Mouse (Mus musculus) thymus, adult 18-20 months (tissue): Measurements from ENCODE around the gene Psmb1.
"Not testable (repeated sequence)": the region's sequence is repeated elsewhere in the genome, so short reads cannot be mapped to it uniquely, and the experiment has no call there.

Source experiments
- DNase-seq, 2 experiments: peaks; one replicate each; pipeline ENCODE4 v3.0.0; 2022; ENCODE audit warnings: mixed read lengths in 2 of 2

Psmb1 gene

DNA sequence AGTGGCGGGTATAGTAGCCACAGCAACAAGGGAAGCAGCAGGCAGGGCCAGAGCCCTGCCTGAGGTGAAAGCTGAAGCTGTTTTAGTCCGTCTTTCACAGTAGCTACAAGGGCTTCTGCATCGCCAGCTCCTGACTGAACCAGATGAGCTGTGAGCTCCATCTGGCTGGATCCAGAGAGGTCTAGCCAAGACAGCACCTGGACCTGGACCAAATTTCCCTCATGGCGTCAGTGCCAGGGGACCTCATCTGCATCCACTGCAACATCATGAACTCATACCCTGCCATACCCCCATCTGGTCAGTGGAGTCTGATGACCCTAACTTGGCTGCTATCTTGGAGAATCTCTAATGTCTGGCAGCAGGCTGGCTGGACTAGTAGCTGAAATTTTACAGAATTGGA, 39.8 kb downstream of the Psmb1 start:
- DNase-seq, result no peak

DNA sequence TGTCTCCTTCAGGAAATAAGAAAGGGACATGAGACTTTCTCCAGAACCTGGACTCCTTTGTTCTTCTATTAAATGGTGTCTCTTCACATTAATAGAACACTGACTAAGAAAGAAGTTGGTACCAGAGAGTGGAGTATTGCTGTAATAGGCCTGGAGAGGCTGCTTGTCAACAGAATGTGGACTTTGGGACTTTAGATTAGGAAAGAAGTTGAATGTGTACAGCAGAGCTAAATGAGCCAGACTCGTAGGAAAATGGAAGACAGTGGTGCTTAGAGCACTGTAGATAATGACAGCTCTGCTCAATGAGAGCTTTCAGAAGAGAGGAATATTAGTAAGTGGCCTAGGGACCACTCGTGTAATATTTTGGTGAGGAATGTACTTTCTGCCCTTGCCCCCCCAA, 43.0 kb downstream of the Psmb1 start:
- DNase-seq, result no peak

DNA sequence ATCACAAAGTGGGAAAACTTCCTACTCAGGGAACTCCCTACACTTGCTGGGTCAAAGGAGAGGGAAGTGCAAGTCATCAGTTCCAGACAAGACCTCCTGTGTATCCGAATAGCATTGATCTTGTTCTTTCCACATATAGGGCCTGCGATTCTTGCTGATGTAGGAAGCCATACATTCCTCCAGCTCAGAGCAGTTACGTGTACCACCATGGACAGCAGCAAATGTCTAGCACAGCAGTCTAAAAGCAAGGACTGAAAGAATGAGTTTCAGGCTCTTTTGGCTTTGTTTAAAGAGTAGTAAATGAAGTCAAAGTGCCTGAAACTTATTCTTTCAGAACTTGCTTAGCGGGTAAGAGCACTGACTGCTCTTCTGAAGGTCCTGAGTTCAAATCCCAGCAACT, 44.3 kb downstream of the Psmb1 start:
- DNase-seq, result no peak

DNA sequence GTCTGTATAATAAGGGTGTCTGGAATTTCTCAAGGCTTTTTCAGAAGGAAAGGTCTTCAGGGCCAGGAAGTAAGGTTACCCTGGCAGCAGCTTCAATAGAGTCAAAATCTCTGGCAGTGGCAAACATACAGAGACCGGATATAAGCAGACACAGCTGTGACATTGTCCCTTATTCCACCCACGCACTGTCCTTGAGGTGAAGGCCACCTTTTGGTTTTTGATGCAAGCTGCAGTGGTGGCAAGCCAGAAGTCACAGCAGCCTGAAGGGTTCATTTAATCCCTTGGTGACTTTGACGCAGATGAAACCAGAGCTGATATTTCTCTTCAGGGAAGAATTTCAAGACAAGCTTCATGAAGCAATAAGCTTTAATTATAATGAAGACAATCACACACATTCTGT, 49.9 kb downstream of the Psmb1 start:
- no peak for DNase-seq

DNA sequence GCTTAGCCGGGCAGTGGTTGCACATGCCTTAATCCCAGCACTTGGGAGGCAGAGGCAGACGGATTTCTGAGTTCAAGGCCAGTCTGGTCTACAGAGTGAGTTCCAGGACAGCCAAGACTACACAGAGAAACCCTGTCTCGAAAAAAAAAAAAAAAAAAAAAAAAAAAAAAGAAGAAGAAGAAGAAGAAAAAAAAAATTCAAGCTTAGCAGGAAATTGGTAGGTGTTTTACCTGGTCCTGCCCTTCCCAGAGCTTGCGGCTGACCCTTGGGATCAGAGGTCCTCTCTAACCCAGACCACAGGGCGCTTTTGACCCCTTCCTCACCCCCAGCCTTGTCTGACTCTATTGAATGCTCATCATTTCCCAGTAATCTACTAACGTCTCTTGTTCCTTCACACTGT, 50.4 kb downstream of the Psmb1 start:
- not testable (repeated sequence) for DNase-seq

DNA sequence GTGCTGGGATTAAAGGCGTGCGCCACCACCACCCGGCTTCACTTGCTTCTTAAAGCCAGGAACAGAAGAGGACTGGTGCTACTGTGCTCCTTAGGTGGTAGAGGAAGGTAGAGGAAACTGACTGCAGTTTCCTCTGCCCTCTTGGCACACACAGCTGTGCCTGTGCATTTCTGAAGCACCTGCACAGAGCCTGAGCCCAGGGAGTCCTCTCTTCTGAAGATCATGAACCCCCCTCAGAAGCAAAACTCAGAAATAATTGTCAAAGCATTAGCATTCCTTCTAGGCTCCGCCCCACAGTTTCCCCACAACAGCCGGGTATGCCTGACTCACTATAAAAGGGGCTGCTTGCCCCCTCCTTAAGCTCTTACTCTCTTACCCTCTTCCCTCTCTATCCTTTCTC, 51.7 kb downstream of the Psmb1 start:
- DNase-seq, result peak; percentile 14 to 29

DNA sequence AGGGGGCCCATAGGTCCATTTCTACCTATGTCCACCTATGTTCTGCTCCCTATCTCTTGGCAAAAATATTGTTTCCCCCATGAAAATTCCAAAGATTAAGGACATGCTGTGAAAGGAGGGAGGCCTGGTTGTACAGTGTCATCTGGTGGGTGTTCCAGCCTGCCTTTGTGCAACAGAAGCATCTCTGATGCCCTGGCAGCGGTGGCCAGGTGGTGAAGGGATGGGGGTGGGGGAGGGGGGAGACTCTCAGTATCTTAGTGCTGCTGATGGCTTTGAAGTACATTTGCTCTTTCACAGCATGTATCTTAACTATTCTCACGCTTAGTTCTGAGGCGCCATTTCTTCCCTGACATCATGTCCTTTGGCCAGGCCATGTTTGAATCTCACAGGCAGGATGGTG, 54.1 kb downstream of the Psmb1 start:
- DNase-seq, result no peak

DNA sequence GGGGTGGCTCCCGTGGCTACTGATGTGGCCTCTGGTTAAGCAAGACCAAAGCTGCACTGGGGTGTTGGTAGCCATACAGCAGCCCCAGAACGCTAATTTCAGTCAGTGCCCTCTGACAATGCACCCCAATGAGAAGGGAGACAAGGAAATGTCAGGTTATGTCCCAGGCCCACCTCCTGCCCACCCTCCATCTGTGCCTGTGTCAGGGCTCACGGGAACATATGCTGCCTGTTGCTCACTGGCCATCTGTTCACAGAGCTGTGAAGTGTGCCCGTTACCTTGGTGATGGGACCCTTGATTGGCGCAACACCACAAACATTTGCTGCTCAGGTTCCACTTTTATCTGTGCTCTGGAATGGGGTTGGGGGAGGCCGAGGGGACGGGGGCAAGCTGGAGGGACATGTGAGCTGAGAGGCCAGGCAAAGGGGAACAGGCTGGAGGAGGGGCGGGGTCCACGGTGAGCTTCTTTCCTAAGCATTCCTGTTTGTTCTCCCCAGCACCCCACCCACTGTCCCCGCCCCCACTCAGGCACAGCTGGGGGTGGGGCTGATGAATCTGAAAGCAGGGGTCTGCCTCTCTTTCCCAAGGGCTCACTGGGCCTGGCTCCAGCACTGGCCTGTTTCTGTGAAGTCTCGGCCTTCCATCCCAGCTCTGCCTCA, 59.0 kb downstream of the Psmb1 start:
- DNase-seq, result no peak

DNA sequence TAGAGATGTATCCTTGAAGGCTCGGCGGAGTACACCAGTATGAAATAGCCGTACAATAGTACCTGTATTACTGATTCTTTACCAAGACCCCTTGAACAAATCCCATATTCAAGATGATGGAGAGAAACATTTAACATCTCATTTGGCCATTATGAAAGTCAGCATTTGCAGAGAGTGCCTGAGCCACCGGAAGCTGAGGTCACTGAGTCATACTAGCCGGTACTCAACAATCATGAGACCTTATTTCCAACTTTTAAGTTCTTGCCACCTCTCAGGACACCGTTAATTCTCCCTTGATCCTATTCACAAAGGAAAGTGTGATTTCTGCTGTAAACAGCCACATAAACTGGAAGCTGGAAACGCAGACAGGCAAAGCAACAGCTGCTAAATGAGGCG, 59.5 kb downstream of the Psmb1 start:
- DNase-seq, result no peak

DNA sequence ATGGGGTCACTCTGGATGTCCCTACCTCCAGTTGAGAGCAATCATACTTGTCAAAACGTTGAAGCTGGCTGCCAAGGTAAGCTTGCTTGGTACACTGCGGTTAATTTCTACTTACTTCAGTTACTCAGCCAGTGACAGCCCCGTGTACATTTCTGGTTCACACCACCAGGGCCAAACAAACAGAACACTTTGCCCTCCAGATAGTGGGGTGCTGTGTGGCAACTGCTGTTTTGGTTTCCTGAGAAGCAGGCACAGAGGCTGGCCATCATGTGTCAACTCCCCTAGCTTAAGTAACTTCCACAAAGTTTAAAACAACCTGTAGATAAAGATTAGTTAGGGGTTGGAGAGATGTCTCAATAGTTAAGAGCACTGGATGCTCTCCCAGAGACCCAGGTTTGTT, 64.8 kb downstream of the Psmb1 start:
- no peak for DNase-seq

DNA sequence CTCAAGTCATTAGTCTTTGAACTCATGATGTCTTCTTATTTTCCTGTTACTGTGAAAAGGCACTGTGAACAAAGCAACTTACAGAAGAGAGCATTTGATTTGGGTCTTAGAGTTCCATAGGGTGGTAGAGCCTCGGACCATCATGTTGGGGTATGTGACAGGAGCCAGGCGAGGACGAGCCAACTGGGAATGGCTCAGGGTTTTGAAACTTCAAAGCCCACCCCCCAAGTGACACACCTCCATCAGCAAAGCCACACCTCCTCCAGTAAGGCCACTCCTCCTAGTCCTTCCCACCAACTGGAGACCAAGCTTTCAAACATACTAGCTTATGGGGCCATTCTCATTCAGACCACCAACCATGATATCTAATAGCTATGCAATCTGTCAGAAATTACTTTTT, 67.5 kb downstream of the Psmb1 start:
- DNase-seq, result no peak

DNA sequence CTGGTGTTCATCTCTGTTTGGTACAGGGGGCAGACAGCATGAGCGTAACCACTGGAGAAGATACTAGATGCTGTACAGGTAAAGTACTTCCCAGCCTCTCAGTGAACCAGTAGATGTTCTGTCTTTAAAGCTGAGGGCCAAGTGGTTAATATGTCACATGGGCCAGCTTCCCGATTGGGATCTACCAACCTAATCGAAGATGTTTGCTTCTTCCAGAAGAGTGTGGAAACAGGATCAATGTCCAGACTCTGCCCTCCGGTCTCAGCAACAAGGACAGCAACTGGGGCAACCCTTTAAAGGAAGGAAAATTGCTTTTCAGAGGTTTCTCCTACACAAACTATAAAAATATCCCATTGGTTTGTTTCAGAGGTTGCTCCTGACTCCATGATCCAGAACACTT, 68.0 kb downstream of the Psmb1 start:
- no peak for DNase-seq

DNA sequence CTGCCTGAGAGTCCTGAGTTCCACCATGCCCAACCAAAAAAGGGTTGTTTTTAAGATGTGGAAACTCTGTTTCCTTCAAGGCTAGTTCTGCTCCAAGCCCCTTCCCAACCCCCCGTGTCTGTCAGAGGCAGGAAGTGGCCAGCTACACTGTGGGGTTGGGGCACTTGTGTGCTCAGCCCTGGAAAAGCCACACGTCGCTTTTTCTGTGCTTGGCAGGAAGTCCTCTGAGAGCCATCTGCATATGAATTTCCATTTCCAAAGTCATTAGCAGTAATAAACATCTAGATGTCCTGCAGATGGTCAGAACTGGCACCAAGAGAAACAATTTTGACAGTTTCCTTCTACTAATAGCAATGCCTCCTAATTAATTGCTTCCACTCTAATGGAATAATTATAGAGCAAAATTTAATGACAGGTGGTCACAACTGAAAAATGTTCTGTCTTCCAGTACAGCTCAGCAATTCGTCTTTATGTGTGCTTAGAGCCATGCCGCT, 68.5 kb downstream of the Psmb1 start:
- DNase-seq, result no peak

DNA sequence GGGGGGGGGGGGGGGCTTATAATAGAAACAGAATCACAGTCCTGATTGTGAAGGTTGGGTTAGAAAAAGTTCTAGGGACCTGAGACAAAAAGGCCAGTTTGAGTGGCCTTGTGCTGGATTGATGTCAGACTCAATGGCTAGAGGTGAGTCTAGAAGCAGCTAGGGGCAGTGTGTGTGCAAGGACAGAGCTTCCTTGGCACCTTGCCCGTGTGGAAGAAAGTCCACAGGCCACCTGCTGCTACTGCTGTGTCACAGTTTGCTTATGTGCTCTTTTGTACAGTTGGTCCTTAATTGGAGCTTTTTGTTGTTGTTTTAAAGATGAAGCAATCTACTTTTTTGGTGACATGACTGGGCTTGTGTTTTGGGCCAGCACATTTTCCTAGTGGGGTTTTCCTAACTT, 69.6 kb downstream of the Psmb1 start:
- no peak for DNase-seq

DNA sequence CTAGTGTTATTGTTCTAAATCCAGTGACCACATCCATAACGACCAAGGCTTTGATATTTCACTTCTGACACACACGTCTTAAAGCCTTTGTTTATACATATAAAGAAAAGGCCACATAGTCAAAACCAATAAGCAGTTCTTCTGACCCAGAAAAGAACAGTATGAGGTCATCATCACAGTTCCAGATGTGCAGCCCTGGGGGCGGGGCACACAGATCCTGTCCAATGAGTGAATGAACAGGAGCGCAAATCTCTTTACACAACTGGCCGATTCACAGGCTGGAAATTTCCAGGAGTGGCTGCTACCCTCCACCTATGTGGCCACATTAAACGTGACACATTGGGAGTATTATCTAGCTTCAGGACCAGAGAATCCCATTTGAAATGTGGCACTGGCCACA, 70.1 kb downstream of the Psmb1 start:
- DNase-seq, result no peak

DNA sequence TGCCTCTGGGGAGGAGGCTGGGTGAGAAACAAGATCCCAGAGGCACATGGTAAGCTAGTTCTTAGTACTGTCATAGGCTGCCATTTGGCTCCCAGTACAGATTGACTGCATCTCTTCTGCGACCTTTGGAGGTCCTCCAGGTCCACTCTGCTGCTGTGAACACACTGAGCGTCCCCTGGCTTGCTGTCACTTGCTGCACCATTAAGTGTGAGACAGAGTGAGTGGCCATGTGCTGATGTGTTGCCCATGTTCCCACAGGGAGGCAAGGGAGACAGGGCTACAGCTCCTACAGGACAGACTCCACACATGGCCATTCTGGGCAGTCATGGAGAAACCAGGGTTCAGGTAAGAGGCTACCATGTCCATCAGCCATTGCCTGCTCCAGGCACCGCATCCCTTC, 73.6 kb downstream of the Psmb1 start:
- no peak for DNase-seq
